In the genomic region with DNA sequence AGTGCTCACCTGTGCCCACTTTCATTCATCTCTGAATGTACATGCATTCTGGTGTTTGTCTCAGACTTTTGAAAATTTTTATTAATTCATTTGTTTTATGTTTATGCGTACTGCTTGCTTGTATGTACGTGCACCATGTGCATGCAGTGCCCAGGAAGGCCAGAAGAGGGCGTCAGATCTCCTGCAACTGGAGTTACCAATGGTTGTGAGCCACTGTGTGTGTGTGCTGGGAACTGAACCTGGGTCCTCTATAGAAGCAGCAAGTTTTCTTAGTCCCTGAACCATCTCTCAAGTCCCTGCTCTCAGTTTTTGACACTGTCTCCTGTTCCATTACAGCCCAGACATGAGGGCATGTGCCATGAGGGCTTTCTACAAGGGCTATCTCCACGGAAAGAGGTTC, we compare ENCODE assay signal across 19 mouse cellular contexts.
DNase-seq lines count a peak whose midpoint lies in the region; ATAC-seq and TF ChIP-seq lines count a peak whose summit lies in the region.
"Had no signal": no experiment of that assay in that cellular context is flagged by ENCODE, and none has a peak within 500 bp of the region (broad histone marks: within the 10 kb centered on the region; RNA-seq: fewer than 3 reads in every experiment).

No protein-coding gene starts in this region.

- no peak overlapping the region for H3K27ac ChIP-seq in kidney, adult 2 months (ENCODE audit: insufficient read depth, low read depth, low read length)
- peak overlapping the region; percentile 84 for H3K27ac ChIP-seq in lung, embryonic 15.5 days
- no peak overlapping the region for H3K27ac ChIP-seq in ES-Bruce4 (ENCODE audit: insufficient read depth, low read length)
- H3K27ac ChIP-seq in forebrain, embryonic 11.5 days (ENCODE audit: low read depth, low read length) = no peak overlapping the region
- H3K27ac ChIP-seq: embryonic facial prominence, embryonic 10.5 days; hindbrain, embryonic 12.5 days; neural tube, embryonic 12.5 days had no signal

- TF ChIP-seq EP300 in ES-Bruce4 (IDR thresholded peaks at IDR 0.05; ENCODE audit: insufficient read depth, low read depth, low read length) = no peak

- H3K4me2 ChIP-seq in lung, embryonic 15.5 days = no peak overlapping the region
- no peak overlapping the region for H3K4me2 ChIP-seq in forebrain, embryonic 11.5 days (ENCODE audit: low read depth, low read length, severe bottlenecking)
- H3K4me2 ChIP-seq: heart, embryonic 11.5 days; hindbrain, embryonic 12.5 days; neural tube, embryonic 12.5 days had no signal

- 98% methylated on average over 4 of the region's 4 CpGs for WGBS in kidney, adult 2 months
- 88% methylated on average over 4 of the region's 4 CpGs for WGBS in lung, embryonic 15.5 days
- 92% methylated on average over 4 of the region's 4 CpGs for whole genome bisulfite sequencing in forebrain, embryonic 11.5 days

- no peak for DNase-seq in kidney, adult 2 months
- DNase-seq in kidney, postnatal 4 days = no peak
- DNase-seq in lung, postnatal 36 days = no peak
- DNase-seq in R1 (ENCODE audit: low read depth, low spot score) = peak; percentile 42
- no peak for DNase-seq in forebrain, embryonic 11.5 days (ENCODE audit: low spot score)
- no peak for DNase-seq in right cerebral cortex, postnatal 14 days
- DNase-seq: cerebellum, adult 8-10 months; gastrocnemius, postnatal 25 days; heart, postnatal 10 days; kidney, postnatal 36 days; thymus, postnatal 4 days had no signal

- H3K4me3 ChIP-seq in kidney, adult 2 months (ENCODE audit: insufficient read depth, low read depth, low read length) = no peak overlapping the region
- no peak overlapping the region for H3K4me3 ChIP-seq in lung, embryonic 15.5 days
- no peak overlapping the region for H3K4me3 ChIP-seq in ES-Bruce4 (ENCODE audit: low read depth, low read length)
- H3K4me3 ChIP-seq in forebrain, embryonic 11.5 days (ENCODE audit: low read depth, low read length) = no peak overlapping the region
- H3K4me3 ChIP-seq: embryonic facial prominence, embryonic 10.5 days; hindbrain, embryonic 12.5 days; neural tube, embryonic 12.5 days had no signal

- H3K36me3 ChIP-seq in kidney, adult 2 months (ENCODE audit: control insufficient read depth, insufficient read depth, low read length) = no peaks in the 10 kb centered on the region
- H3K36me3 ChIP-seq in lung, embryonic 15.5 days = no peaks in the 10 kb centered on the region
- H3K36me3 ChIP-seq in ES-Bruce4 (ENCODE audit: control insufficient read depth, insufficient read depth, low read length, poor library complexity, severe bottlenecking) = no peaks in the 10 kb centered on the region
- H3K36me3 ChIP-seq in forebrain, embryonic 11.5 days (ENCODE audit: control insufficient read depth, insufficient read depth, low read length) = no peaks in the 10 kb centered on the region; the same call in 1 of the 2 replicates
- H3K36me3 ChIP-seq: embryonic facial prominence, embryonic 10.5 days; hindbrain, embryonic 12.5 days; neural tube, embryonic 12.5 days had no signal

- H3K9ac ChIP-seq in lung, embryonic 15.5 days = no peak overlapping the region
- no peak overlapping the region for H3K9ac ChIP-seq in ES-Bruce4 (ENCODE audit: low read depth, poor library complexity, severe bottlenecking)
- H3K9ac ChIP-seq in forebrain, embryonic 11.5 days (ENCODE audit: low read length) = no peak overlapping the region
- H3K9ac ChIP-seq: hindbrain, embryonic 12.5 days; neural tube, embryonic 12.5 days had no signal

- no peaks in the 10 kb centered on the region for H3K27me3 ChIP-seq in kidney, adult 2 months (replicated peaks; ENCODE audit: control insufficient read depth, insufficient read depth, low read length)
- no peaks in the 10 kb centered on the region for H3K27me3 ChIP-seq in lung, embryonic 15.5 days
- H3K27me3 ChIP-seq in ES-Bruce4 (ENCODE audit: control insufficient read depth, insufficient read depth, low read length, poor library complexity, severe bottlenecking) = no peaks in the 10 kb centered on the region
- no peaks in the 10 kb centered on the region for H3K27me3 ChIP-seq in forebrain, embryonic 11.5 days (ENCODE audit: control insufficient read depth, insufficient read depth, low read length)
- H3K27me3 ChIP-seq: hindbrain, embryonic 12.5 days had no signal

- TF ChIP-seq POLR2A in kidney, adult 2 months (IDR thresholded peaks at IDR 0.05; ENCODE audit: low read depth, low read length) = no peak
- TF ChIP-seq POLR2A in ES-Bruce4 (IDR thresholded peaks at IDR 0.05; ENCODE audit: insufficient read depth, low read length) = no peak

- no peaks in the 10 kb centered on the region for H3K4me1 ChIP-seq in kidney, adult 2 months (ENCODE audit: control insufficient read depth, insufficient read depth, low read length)
- H3K4me1 ChIP-seq in lung, embryonic 15.5 days = peaks cover 26% of the 10 kb centered on the region
- peaks cover 6% of the 10 kb centered on the region for H3K4me1 ChIP-seq in ES-Bruce4 (ENCODE audit: control insufficient read depth, insufficient read depth, low read length)
- peaks cover 4% of the 10 kb centered on the region; the same call in 1 of the 2 replicates for H3K4me1 ChIP-seq in forebrain, embryonic 11.5 days (replicated peaks; ENCODE audit: control insufficient read depth, insufficient read depth, low read length)

- no peaks in the 10 kb centered on the region for H3K9me3 ChIP-seq in lung, embryonic 15.5 days
- H3K9me3 ChIP-seq in ES-Bruce4 (replicated peaks; ENCODE audit: control insufficient read depth, insufficient read depth, low read length, poor library complexity, severe bottlenecking) = no peaks in the 10 kb centered on the region
- H3K9me3 ChIP-seq in forebrain, embryonic 11.5 days (ENCODE audit: control insufficient read depth, low read length) = no peaks in the 10 kb centered on the region; the same call in 1 of the 2 replicates

- TF ChIP-seq CTCF in kidney, adult 2 months (conservative IDR thresholded peaks at IDR 0.05; ENCODE audit: insufficient read depth, insufficient read length, low read depth, low read length) = peak; percentile 15; the same call in 1 of the 2 replicates
- TF ChIP-seq CTCF in ES-Bruce4 (IDR thresholded peaks at IDR 0.05; ENCODE audit: low read depth, low read length) = peak; percentile 45

- no peak for ATAC-seq in lung, embryonic 15.5 days (ENCODE audit: borderline replicate concordance, extremely low read depth, low FRiP score, low TSS enrichment)
- ATAC-seq in forebrain, embryonic 11.5 days (replicated peaks; ENCODE audit: low FRiP score) = no peak
- ATAC-seq: forebrain, embryonic 14.5 days; inflammation-experienced regulatory T-cells, adult 6 months had no signal
